Comparison of ENCODE assay signal across 16 mouse cellular contexts in genomic region chr3:144519581-144520272, GRCm38 (mm10). TPM values are rescaled to one million over a fixed set of nuclear protein-coding genes. Genes with fewer than 3 reads are reported as not detected.
A peak's percentile ranks its signal among the peaks of the same experiment; 100 is the strongest.
DNase-seq lines count a peak whose midpoint lies in the region; ATAC-seq lines count a peak whose summit lies in the region.
"Had no signal": no experiment of that assay in that cellular context is flagged by ENCODE, and none has a peak within 500 bp of the region (broad histone marks: within the 10 kb centered on the region; RNA-seq: fewer than 3 reads in every experiment).

No protein-coding gene starts in this region.

- DNase-seq in heart, adult 11 months, result peak; percentile 70
- DNase-seq in heart, postnatal 14 days, result no peak
- no peak for DNase-seq in neural tube, embryonic 10.5 days (ENCODE audit: extremely low spot score, low spot score)
- DNase-seq in layer of hippocampus, postnatal 36 days, result peak; percentile 30 to 37
- no peak for DNase-seq in urinary bladder, postnatal 36 days (ENCODE audit: low spot score in 2 of 2)
- DNase-seq in embryo, embryonic 9.5 days (ENCODE audit: extremely low spot score), result no peak
- DNase-seq: adrenal gland, postnatal 14 days; cerebellum, postnatal 10 days; gastrocnemius, postnatal 10 days; heart, postnatal 36 days; lung, postnatal 4 days; thymus, postnatal 36 days had no signal

- no peak overlapping the region for H3K4me3 ChIP-seq in neural tube, embryonic 12.5 days
- H3K4me3 ChIP-seq: heart, embryonic 10.5 days; kidney, embryonic 15.5 days; limb, embryonic 13.5 days had no signal

- H3K27me3 ChIP-seq in neural tube, embryonic 12.5 days (replicated peaks), result no peaks in the 10 kb centered on the region
- H3K27me3 ChIP-seq: kidney, embryonic 15.5 days; limb, embryonic 13.5 days had no signal

- no peak overlapping the region for H3K9ac ChIP-seq in neural tube, embryonic 12.5 days
- H3K9ac ChIP-seq: kidney, embryonic 15.5 days; limb, embryonic 13.5 days had no signal

- no peak overlapping the region for H3K27ac ChIP-seq in neural tube, embryonic 12.5 days
- H3K27ac ChIP-seq: heart, embryonic 10.5 days; kidney, embryonic 15.5 days; limb, embryonic 13.5 days had no signal

- H3K4me2 ChIP-seq in neural tube, embryonic 12.5 days (replicated peaks), result no peak overlapping the region
- H3K4me2 ChIP-seq: kidney, embryonic 15.5 days; limb, embryonic 13.5 days had no signal

- H3K36me3 ChIP-seq in neural tube, embryonic 12.5 days, result no peaks in the 10 kb centered on the region
- H3K36me3 ChIP-seq: heart, embryonic 10.5 days; kidney, embryonic 15.5 days; limb, embryonic 13.5 days had no signal

- H3K4me1 ChIP-seq in neural tube, embryonic 12.5 days, result peaks cover 8% of the 10 kb centered on the region; the same call in 1 of the 2 replicates
- H3K4me1 ChIP-seq: heart, embryonic 10.5 days had no signal

- peak; percentile 51; the same call in 1 of the 2 replicates for ATAC-seq in neural tube, embryonic 12.5 days (ENCODE audit: low FRiP score, low read depth)

- intact Hi-C loops in heart, postnatal 14 days (cut with DNase I), result no loop called here

- no peaks in the 10 kb centered on the region for H3K9me3 ChIP-seq in neural tube, embryonic 12.5 days
- H3K9me3 ChIP-seq: heart, embryonic 10.5 days; kidney, embryonic 15.5 days; limb, embryonic 13.5 days had no signal

- 49% methylated on average over 10 of the region's 10 CpGs for WGBS in neural tube, embryonic 12.5 days

RNA-seq across cellular contexts. Expression of gene Hs2st1, which starts 50.3 kb away (rescaled TPM):
- 10 to 100 TPM; 11.9 to 12.6 TPM for total RNA-seq in heart, postnatal 14 days (2021)
- polyA plus RNA-seq in neural tube, embryonic 12.5 days (2016; fragmentation: Nextera tagmentation; extraction: Ambion mirVana), result 24.1 and 24.6 TPM in 2 replicates
- 10 to 100 TPM; 45.4 to 47.8 TPM for total RNA-seq in layer of hippocampus, postnatal 36 days (2021)

RNA-seq across cellular contexts. Expression of gene Selenof, which starts 50.4 kb away (rescaled TPM):
- total RNA-seq in heart, postnatal 14 days (2021), result 100 to 1,000 TPM; 169 to 176 TPM
- 476 and 491 TPM in 2 replicates for polyA plus RNA-seq in neural tube, embryonic 12.5 days (2016; fragmentation: Nextera tagmentation; extraction: Ambion mirVana)
- 100 to 1,000 TPM; 226 to 249 TPM for total RNA-seq in layer of hippocampus, postnatal 36 days (2021)

Comparison
In these comparisons a context has a peak if more than half of its experiments do, and no peak if none do; other contexts are left out.
1. DNase-seq: peak in heart, adult 11 months (single experiment) and layer of hippocampus, postnatal 36 days (2 of 2); none in heart, postnatal 14 days (0 of 2), neural tube, embryonic 10.5 days (single experiment), urinary bladder, postnatal 36 days (0 of 2) and embryo, embryonic 9.5 days (single experiment).